Mouse (Mus musculus): Measurements from ENCODE around the gene Ifi35.
"Not testable (repeated sequence)": the region's sequence is repeated elsewhere in the genome, so short reads cannot be mapped to it uniquely, and the experiment has no call there.

The Ifi35 gene

GRCm38 (mm10) chr11:101467477-101468262 is 19.5 kb downstream of the Ifi35 start:
- in situ Hi-C loops (cut with MboI, MseI): loop anchor here (25.0 kb wide), 1 partner anchor 945 kb away; the partner anchor contains the start of gene Slc25a39

- in situ Hi-C loops (cut with MboI, MseI): loop anchor here (25.0 kb wide), 1 partner anchor 944 kb away; the partner anchor contains the start of gene Slc25a39
Measured at GRCm38 (mm10) chr11:101468263-101468688, 20.1 kb downstream of the Ifi35 start.

- in situ Hi-C loops (cut with MboI, MseI): loop anchor here (25.0 kb wide), 1 partner anchor 944 kb away; the partner anchor contains the start of gene Slc25a39
Measured at GRCm38 (mm10) chr11:101468731-101469130, 20.5 kb downstream of the Ifi35 start.

GRCm38 (mm10) chr11:101469155-101469554 is 20.9 kb downstream of the Ifi35 start:
- in situ Hi-C loops (cut with MboI, MseI): loop anchor here (25.0 kb wide), 1 partner anchor 943 kb away; the partner anchor contains the start of gene Slc25a39

GRCm38 (mm10) chr11:101470206-101470605 is 22.0 kb downstream of the Ifi35 start:
- in situ Hi-C loops (cut with MboI, MseI): loop anchor here (25.0 kb wide), 1 partner anchor 942 kb away; the partner anchor contains the start of gene Slc25a39

GRCm38 (mm10) chr11:101471926-101472325 is 23.7 kb downstream of the Ifi35 start:
- in situ Hi-C loops (cut with MboI, MseI): loop anchor here (25.0 kb wide), 1 partner anchor 940 kb away; the partner anchor contains the start of gene Slc25a39

- in situ Hi-C loops (cut with MboI, MseI): loop anchor here (25.0 kb wide), 1 partner anchor 940 kb away; the partner anchor contains the start of gene Slc25a39
Measured at GRCm38 (mm10) chr11:101472336-101472735, 24.1 kb downstream of the Ifi35 start.

- in situ Hi-C loops (cut with MboI, MseI): loop anchor here (25.0 kb wide), 1 partner anchor 939 kb away; the partner anchor contains the start of gene Slc25a39
Measured at GRCm38 (mm10) chr11:101473686-101474085, 25.5 kb downstream of the Ifi35 start.

GRCm38 (mm10) chr11:101474298-101474697 is 26.1 kb downstream of the Ifi35 start:
- in situ Hi-C loops (cut with MboI, MseI): loop anchor here (25.0 kb wide), 1 partner anchor 938 kb away; the partner anchor contains the start of gene Slc25a39

- in situ Hi-C loops (cut with MboI, MseI): not testable (repeated sequence)
Measured at GRCm38 (mm10) chr11:101476361-101476760, 28.2 kb downstream of the Ifi35 start.

GRCm38 (mm10) chr11:101477194-101477551 is 29.0 kb downstream of the Ifi35 start:
- in situ Hi-C loops (cut with MboI, MseI): no loop called here

GRCm38 (mm10) chr11:101477552-101478211 is 29.5 kb downstream of the Ifi35 start:
- in situ Hi-C loops (cut with MboI, MseI): no loop called here

GRCm38 (mm10) chr11:101479171-101479635 is 31.0 kb downstream of the Ifi35 start:
- in situ Hi-C loops (cut with MboI, MseI): no loop called here

GRCm38 (mm10) chr11:101480912-101481311 is 32.7 kb downstream of the Ifi35 start:
- in situ Hi-C loops (cut with MboI, MseI): no loop called here

- in situ Hi-C loops (cut with MboI, MseI): no loop called here
Measured at GRCm38 (mm10) chr11:101483804-101484203, 35.6 kb downstream of the Ifi35 start.

GRCm38 (mm10) chr11:101484245-101484644 is 36.0 kb downstream of the Ifi35 start:
- in situ Hi-C loops (cut with MboI, MseI): no loop called here

GRCm38 (mm10) chr11:101484814-101485213 is 36.6 kb downstream of the Ifi35 start:
- in situ Hi-C loops (cut with MboI, MseI): no loop called here

GRCm38 (mm10) chr11:101485509-101486028 is 37.4 kb downstream of the Ifi35 start:
- in situ Hi-C loops (cut with MboI, MseI): no loop called here

GRCm38 (mm10) chr11:101486126-101486525 is 37.9 kb downstream of the Ifi35 start:
- in situ Hi-C loops (cut with MboI, MseI): no loop called here

- in situ Hi-C loops (cut with MboI, MseI): no loop called here
Measured at GRCm38 (mm10) chr11:101506269-101506780, 58.1 kb downstream of the Ifi35 start.

- in situ Hi-C loops (cut with MboI, MseI): no loop called here
Measured at GRCm38 (mm10) chr11:101507090-101507489, 58.9 kb downstream of the Ifi35 start.
